Mouse (Mus musculus): ENCODE data around the gene Rcan3. TPM values are rescaled to one million over a fixed set of nuclear protein-coding genes. Genes with fewer than 3 reads are reported as not detected.

Gene Rcan3
- polyA plus RNA-seq, 1 experiment from 2014 or later, result 4.9 TPM

GRCm38 (mm10) chr4:135362828-135363227 lies 70.8 kb downstream of the Rcan3 start:
- no peaks in the 10 kb centered on the region for H3K4me1 ChIP-seq (ENCODE audit: insufficient read depth)
- H3K4me2 ChIP-seq (ENCODE audit: low read depth, low read length), result no peak overlapping the region
- H3K36me3 ChIP-seq (replicated peaks; ENCODE audit: insufficient read depth, low read length), result no peaks in the 10 kb centered on the region
- H3K4me3 ChIP-seq (ENCODE audit: low read depth, low read length), result no peak overlapping the region
- H3K27me3 ChIP-seq (ENCODE audit: insufficient read depth, low read length), result no peaks in the 10 kb centered on the region
- no peak for ATAC-seq
- WGBS (ENCODE audit: insufficient replicate concordance), result 61% methylated on average over 6 of the region's 6 CpGs
- no peak overlapping the region for H3K9ac ChIP-seq (replicated peaks)
- TF ChIP-seq EP300 (IDR thresholded peaks at IDR 0.05; ENCODE audit: low read depth) (no peak), CTCF (IDR thresholded peaks at IDR 0.05; ENCODE audit: low read depth) (no peak)
- no peak overlapping the region for H3K27ac ChIP-seq (ENCODE audit: low read depth)
- H3K9me3 ChIP-seq (ENCODE audit: low read length), result no peaks in the 10 kb centered on the region
- DNase-seq, result no peak

MicroRNAs encoded within 50 kb of the gene (microRNA counts, 519-probe panel; counts per million panel counts)
- not detected for microRNA mmu-miR-700

Small RNA genes within 50 kb of the gene (microRNA-seq; reads per million reads assigned to microRNA genes)
- gene Mir700, result 172 reads per million, percentile 49 among the genes with 10 or more reads in this experiment

Other genes starting within 250 kb of the Rcan3 start
- 52.2 and 64.6 TPM in 2 replicates for gene Clic4, start 161.0 kb downstream of the Rcan3 start, polyA plus RNA-seq (2015; fragmentation: Nextera tagmentation; extraction: Ambion mirVana)
- gene Srrm1, start 80.5 kb downstream of the Rcan3 start, polyA plus RNA-seq (2015; fragmentation: Nextera tagmentation; extraction: Ambion mirVana), result 79.3 and 90.6 TPM in 2 replicates
- 0.12 and 0.14 TPM in 2 replicates for gene Ncmap, start 35.6 kb downstream of the Rcan3 start, polyA plus RNA-seq (2015; fragmentation: Nextera tagmentation; extraction: Ambion mirVana)
- not detected in 2 replicates for gene Stpg1, start 60.9 kb upstream of the Rcan3 start, polyA plus RNA-seq (2015; fragmentation: Nextera tagmentation; extraction: Ambion mirVana)
- gene Nipal3, start 61.2 kb upstream of the Rcan3 start, polyA plus RNA-seq (2015; fragmentation: Nextera tagmentation; extraction: Ambion mirVana), result 1.6 TPM in 2 replicates
- gene Grhl3, start 139.8 kb upstream of the Rcan3 start, polyA plus RNA-seq (2015; fragmentation: Nextera tagmentation; extraction: Ambion mirVana), result 0.21 and 0.46 TPM in 2 replicates